Mouse (Mus musculus): ENCODE data around the gene Olfr906.

- no peak for TF ChIP-seq CTCF (IDR thresholded peaks at IDR 0.05; ENCODE audit: low read depth, low read length)
- TF ChIP-seq POLR2A (IDR thresholded peaks at IDR 0.05; ENCODE audit: insufficient read depth, low read length) = no peak
- TF ChIP-seq EP300 (IDR thresholded peaks at IDR 0.05; ENCODE audit: insufficient read depth, low read depth, low read length) = no peak
Measured at GRCm38 (mm10) chr9:38495501-38495900, 8.6 kb downstream of the Olfr906 start, which contains the start of gene Olfr907.
